Mouse (Mus musculus): ENCODE measurements around the gene Dbndd2. TPM values are rescaled to one million over a fixed set of nuclear protein-coding genes. Genes with fewer than 3 reads are reported as not detected.

Gene Dbndd2
- polyA plus RNA-seq, 1 experiment from 2014 or later: 15.3 TPM

DNA sequence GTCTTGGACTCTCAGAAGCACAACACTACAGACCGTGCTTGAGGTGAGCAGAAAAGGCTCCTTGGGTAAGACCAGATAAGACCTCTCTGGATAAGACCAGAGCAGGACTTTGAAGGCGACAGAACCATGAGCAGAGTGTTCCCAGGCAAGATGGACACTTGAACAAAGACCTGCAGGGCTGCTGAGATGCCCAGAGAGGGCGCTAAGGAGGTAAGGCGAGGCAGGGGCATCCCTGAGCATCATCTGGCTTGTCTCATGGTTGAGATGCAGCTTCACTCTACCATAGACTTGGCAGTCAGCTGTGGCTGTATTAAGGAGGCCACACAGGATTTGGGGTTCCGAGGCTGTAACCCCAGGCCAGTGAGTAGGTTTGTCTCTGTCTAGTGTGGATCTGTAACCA lies 13.4 kb downstream of the Dbndd2 start:
- no peak for DNase-seq (ENCODE audit: low spot score)

DNA sequence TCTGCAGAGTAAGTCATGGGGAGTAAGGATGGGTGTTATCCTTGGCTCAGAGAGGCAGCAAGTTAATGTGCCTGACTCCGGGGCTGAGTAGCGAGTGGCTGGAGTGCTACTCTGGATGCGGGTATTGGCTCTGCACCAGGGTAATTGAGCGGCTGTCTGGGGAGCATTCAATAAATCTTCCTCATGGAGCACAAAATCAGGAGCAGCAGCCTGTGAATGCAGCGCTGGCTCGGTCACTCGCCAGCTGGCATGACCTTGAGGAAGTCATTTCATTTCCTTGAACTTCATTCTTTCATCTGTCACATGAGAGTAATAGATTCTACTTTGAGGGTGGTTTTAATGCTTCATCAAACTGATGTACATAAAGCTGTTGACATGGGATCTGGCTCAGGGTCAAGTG lies 14.6 kb downstream of the Dbndd2 start:
- no peak for DNase-seq (ENCODE audit: low spot score)

DNA sequence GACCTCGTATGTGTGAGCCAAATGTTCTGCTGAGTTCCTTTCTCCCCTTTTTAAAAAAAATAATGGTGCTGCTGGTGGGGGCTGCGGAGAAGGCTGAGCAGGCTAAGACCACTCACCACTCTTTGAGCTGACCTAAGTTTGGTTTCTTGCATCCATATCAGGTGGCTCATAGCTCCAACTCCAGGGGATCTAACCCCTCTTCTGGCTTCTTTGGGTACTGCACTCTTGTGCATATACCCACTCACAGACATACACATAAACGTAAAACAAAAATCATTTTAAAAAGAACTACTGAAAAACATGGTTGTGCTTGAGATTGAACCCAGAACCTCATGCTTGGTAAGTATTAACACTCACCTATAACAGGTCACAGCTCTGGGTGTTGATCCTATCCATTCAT lies 19.0 kb downstream of the Dbndd2 start:
- no peak for DNase-seq (ENCODE audit: low spot score)

DNA sequence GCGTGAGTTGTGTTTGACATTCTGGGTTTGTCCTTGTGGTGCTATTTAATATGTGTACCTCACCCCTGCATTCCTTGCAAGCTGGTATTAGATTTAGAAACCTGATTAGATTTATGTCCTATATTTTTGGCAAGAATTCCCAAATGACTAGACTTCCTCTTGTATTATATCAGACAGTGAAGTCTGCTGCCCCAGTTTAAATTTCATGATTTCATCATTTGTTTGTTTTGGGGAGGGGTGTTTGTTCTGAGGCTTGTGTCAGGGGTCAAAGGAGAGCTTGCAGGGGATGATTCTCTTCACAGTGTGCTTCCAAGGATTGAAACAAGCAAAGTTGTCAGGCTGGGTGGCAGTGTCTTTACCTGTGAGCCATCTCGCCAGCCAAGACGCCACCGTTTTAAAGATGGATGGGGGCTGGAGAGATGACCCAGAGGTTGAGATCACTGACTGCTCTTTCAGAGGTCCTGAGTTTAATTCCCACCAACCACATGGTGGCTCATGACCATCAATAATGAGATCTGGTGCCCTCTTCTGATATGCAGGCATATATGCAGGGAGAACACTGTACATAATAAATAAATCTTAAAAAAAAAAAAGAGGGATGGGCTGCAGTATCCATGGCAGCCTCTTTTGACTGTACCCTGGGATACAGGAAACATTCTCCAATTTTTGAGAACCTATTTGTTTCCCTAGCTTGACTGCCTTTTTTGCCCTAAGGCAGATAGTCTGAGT lies 19.9 kb downstream of the Dbndd2 start:
- DNase-seq (ENCODE audit: low spot score): no peak

DNA sequence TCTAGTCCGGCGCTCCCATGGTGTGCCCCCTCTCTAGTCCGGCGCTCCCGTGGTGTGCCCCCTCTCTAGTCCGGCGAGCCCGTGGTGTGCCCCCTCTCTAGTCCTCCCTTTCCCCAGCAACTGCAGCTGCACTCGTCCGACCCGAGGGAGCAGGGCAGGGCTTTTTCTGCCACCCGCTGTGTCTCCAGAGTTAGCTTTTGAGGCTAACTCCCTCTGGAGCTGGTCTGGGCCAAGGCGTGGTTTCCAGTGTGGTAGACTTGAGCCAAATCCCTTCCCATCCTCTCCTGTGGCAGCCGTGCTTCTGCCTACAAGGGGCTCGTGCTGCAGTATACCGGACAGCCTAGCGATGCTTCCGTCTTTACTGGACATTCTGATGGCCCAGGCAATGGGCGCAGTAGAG lies 21.9 kb downstream of the Dbndd2 start:
- no peak for DNase-seq (ENCODE audit: low spot score)

DNA sequence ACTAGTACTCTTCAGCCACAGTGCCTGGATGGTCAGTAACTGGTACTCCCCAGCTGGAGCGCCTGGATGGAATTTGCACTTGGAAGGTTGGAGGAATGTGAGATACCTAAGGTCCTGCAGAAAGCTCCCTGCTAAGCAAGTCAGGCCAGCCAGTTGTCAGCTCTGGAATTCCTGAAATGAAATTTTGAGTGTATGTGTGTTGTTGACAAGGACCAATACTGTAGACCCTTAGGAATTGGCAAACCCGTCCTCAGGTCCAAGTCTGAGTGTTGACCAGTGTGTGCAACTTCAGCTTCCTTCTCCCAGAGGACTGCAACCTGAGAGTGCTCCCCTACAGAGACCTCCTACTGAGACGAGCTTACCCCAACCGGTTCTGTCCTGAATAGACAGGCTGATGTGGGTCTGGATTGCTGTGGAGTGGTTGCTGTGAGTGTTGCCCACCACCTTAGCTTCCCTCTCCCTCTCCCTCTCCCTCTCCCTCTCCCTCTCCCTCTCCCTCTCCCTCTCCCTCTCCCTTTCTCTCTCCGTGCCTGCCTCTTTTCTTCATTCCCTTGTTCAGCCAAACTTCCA lies 24.8 kb downstream of the Dbndd2 start:
- no peak for DNase-seq (ENCODE audit: low spot score)

DNA sequence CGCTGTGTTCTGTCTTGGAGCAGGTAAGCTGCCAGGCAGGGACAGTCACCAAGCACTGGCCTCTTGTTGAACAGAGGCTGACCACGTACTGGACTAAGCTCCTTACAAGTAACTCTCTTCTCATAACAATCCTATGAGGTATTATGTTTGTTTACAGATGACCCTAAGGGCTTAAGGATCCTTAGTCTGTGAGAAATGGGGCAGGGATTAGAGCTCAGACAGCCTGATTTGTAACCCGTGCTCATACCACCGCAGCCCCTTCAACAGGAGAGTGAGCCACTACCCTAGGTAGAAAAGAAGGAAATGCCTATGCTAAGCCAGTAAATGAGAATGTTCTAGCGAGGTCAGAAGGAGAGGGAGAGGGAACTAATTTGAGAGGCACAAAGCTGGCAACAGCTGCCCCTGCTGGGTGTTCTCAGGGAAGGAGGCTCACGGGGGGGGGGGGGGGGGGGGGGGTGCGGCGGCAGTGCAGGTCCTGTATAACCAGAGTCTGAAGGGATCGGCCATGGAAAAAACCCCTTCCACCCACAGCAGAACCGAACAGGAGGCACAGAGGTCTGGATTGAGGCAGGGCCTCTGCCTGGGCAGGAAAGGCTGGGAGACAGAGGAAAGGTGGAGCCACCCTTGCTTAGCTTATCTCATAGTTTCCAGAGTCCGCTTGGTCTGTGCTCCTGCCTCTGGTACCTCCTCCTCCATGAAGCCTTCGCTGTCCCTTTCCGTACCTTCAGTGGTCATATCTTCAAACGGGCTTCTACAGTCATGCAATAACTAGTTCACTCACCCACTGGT lies 26.4 kb downstream of the Dbndd2 start:
- DNase-seq (ENCODE audit: low spot score): no peak

DNA sequence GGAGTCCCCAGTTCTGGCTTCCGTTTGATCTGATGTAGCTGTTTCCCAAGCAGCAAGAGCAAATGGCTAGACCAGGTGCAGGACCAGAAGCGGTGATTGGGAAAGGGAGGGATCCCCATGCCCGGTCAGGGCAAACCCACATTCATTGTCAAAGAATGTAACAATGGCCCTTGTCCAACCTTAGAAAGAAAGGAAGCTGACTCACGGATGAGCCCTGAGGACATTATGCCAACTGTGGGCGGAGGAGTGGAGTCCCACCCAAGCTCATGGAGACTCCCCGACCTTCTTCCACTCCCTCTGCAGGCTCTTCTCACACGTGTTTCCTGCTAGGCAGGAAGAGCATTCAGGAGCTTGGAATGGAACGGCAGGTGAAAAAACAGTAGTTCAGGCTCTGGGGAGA lies 27.5 kb downstream of the Dbndd2 start:
- no peak for DNase-seq (ENCODE audit: low spot score)

DNA sequence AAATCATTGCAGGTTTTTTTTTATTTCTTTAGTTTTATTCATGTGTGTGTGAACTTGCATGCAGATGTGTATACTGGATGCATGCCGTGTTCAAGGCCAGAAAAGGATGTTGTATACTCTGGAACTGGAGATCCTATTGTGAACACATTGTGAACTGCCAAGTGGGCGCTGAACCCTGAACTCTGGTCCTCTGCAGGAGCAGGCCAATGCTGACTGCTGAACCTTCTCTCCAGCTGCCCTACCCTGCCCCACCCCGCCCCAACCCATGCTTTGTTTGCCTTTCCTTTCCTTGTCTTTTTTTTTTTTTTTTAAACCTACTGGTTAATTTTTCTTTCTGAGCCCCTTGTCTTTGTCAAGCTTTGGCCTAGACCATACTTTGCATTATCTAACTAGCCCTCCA lies 29.0 kb downstream of the Dbndd2 start:
- no peak for DNase-seq (ENCODE audit: low spot score)

DNA sequence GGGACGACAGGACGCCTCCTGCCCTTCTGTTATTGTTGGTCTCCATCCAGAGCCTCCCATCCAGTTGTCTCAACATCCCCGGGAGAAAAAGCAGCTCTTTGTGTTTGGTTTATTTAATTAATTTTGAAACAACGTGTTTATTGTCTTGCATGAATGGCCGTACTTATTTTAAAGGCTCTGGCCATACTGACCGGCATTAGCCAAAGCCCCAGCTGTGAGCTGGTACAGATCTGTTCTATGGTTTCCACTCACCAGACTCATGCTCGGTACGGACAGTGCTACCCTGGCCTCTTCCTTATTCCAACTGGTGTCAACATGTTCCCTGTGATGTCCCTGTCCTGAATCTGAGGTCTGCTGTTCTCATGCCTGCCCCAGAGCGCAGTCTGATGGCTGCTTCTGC lies 30.0 kb downstream of the Dbndd2 start:
- no peak for DNase-seq (ENCODE audit: low spot score)

DNA sequence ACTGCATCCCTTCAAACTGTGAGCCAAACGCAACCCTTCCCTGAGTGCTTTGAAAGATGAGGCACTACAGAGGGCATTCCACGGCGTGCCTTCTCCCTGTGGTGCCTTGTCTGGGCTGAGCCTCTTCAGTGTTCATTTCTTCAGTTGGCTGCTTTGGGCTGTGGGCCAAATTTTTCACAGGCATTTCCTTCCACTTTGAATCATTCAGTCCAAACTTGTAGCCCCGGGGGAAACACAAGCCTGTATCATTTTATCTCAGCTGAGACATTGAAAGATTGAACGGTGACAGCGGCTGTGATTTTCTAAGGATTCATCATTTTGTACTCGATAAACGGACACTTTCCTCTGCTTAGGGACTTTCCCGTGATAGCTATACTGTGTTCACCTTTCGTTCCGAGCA lies 30.7 kb downstream of the Dbndd2 start:
- no peak for DNase-seq (ENCODE audit: low spot score)

DNA sequence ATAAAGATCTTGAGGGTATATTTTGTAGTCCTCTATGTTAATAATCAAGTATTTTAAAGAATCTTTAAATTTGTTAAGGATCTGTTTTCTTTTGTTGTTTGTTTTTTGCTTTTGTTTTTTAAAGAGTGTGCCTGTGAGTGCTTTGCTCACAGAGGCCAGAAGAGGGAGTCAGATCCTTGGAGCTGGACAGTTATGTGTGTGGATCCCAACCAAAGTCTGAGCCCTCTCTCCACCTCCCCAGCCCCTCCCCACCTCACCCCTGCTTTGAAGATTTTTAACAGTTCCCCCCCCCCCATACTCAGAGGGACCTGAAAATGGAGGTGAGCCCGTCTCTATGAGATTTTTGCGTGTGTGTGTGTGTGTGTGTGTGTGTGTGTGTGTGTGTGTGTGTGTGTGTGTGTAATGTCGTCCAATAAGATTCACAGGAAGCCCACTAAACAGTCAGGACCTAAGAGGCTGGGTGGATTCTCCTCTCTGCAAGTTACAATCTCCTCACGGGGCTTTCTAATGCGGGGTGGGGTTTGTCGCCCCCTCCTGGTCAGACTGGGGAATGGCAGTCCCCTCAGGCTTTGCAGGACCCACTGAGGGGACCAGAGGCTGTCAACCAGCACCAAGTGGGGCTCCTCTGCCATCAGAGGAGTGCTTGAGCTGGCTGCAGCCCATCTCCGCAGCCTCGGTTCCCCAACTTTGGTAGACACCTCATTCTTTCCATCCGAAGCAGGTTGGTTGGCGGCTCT lies 31.7 kb downstream of the Dbndd2 start:
- DNase-seq (ENCODE audit: low spot score): peak; percentile 71

DNA sequence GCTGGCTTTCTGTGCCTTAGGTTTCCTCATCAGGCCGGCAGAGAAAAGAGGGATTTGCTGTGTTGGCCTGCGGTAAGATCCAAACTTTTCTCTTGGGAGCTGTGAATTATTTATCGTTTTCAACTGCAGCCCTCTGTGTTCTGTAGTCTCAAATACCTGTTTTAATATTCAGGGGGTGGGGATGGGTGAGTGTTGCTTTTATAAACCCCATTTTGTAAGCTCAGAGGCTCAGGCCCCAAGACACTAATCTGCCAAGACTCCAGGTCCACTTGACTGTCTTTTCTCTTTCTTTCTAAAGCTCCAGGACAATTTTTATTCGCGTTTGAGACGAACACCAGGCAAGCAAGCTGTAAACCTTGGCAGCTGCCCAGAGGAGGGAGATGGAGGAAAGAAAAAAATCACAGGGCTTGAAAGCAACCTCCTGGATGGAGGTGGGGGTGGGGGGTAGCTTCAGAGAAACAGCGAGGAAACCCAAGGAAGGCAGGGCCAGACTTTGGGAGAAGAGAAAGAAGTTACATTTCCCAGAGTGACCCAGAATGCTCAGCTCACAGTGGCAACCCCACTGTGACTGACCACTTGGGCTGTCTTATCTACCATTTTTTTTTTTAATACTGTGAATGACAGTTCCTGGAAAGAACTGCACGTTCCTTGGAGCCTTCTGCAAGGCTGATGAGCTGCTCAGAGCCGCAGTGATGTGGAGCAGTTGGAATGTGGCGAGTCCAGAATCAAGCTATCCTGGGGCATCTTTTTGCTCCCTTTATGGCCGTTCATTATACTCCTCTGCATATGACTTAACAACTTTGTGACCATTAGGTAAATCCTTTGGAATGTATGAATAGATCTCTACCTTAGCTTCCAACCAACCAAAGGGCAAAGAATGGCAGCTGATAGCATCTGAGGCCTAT lies 32.6 kb downstream of the Dbndd2 start:
- DNase-seq (ENCODE audit: low spot score): no peak

DNA sequence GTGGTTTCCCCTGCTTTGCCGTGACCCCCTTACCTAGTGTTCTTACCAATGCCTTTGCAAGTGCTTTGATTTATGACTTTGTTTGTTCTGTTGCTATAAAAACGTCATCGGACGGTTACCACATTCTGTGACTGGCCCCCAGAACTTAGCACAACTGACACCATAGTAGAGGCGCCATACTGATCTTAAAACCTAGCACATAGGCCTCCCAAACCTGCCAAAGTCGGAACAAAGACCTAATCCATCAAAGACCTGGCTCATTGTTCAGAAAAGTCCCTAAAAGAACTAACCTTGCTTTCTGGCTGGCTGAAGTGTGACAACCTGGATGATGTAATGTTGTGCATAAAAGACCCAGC lies 33.2 kb downstream of the Dbndd2 start:
- DNase-seq (ENCODE audit: low spot score): no peak

DNA sequence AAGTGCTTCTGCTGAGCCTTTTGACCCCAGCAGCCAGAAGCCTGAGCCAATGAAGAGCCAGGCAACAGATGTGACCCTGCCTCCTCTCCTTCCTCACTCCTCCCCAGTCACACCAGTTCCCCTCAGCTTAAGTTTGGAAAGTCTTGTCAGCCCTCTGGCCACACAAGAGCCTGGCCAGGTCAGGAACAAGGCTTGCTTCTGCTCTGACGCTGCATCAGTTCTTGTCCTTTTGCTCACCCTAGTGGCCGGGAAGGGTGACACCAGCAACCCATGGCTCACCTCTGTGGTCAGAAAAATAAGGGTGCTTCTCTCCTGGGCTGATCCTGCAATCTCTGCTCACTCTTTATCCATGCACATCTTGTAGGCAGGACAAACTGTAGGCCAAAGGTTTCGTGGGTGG lies 34.9 kb downstream of the Dbndd2 start:
- peak; percentile 22 for DNase-seq (ENCODE audit: low spot score)

DNA sequence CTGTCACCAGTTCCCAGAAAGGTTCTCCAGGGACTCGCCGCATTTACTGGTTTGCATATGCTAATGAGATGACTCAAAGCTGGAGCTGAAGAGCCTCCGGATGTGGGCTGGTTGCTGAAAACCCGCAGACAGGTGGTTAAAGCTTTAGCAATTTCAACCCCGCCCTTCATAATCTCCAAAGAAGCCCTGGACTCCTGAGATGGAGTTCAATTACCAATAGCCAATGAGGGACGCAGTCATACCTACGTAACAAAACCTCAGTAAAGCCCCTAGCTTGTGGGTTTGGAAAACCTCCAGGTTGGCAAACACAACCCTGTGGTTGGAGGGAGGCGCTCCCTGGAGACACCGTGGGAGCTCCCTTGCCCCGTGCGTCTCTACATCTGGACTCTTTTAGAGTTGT lies 35.9 kb downstream of the Dbndd2 start:
- DNase-seq (ENCODE audit: low spot score): peak; percentile 81

DNA sequence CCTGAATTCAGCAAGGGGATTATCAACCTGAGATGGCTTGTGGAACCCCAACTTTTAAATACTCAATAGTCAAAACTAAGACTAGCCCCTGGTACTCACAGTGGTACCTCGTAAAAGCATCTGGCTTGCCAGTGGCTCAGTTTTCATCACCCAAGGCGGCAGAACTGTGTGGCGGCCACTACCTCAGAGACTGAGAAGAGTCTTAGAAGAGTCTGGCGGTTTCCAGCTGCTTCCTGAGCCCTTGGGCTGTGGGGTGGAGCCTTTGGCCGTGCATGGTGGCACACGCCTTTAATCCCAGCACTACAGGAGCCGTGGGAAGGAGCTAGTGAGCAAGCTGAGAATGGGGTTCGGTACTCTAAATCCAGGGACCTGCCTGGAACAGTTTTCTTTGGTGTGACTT lies 36.4 kb downstream of the Dbndd2 start:
- peak; percentile 30 for DNase-seq (ENCODE audit: low spot score)

DNA sequence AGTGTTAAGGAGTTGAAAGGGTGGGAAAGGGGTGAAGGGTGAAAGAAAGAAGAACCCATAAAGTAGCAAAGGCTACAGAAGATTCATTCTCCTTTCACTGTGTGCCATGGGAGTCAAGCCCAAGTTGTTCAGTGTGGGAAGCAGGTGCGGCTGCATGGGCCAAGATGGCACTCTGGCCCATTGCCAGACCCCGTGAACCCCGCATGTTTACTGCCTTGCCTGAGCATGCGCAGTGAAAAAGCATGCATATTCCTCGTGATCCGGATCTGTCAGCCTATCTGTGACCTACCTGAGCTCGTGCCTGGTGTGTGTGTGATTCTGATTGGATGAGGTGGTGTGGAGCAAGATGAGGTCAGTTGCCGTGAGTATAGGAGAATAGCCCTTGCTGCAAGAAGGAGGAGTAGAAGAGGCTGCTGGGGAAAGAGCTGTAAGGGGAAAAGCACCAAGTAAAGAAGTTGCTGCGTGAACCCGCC lies 37.4 kb downstream of the Dbndd2 start:
- no peak for DNase-seq (ENCODE audit: low spot score)

DNA sequence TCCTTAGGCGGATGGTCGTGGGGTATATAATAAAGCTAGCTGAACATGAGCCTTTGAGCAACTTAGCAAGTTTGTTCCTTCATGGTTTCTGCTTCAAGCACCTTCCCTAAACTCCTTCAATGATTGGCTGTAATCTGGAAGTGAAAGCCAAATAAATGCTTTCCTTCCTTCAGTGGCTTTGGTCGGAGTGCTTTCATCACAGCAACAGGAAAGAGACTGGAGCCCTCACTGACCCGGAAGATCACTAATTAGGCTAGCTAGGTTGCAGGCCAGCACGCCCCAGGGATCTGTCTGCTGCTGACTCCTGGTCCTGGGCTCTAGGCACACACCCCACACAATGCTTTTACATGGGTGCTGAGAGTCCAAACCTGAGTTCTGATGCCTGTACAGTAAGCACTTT lies 42.7 kb downstream of the Dbndd2 start:
- no peak for DNase-seq (ENCODE audit: low spot score)

DNA sequence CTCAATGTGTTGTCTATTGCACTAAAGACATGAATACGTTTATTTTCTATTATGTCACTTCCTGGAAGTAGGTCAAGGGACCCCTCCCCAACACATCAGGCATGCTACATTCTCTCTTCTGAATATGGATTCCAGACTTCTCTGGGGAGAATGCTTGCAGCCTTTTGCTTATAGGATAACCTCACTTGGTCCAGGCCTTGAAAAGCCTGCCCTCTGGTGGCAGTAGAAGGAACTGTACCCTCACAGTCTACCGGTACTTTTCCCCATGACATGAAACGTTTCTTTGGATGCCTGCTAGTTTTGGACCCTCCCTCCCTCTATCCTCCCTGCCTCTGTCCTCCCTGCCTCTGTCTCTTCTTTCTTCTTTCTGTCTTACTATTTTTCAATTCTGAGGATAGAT lies 45.3 kb downstream of the Dbndd2 start:
- DNase-seq (ENCODE audit: low spot score): peak; percentile 70

DNA sequence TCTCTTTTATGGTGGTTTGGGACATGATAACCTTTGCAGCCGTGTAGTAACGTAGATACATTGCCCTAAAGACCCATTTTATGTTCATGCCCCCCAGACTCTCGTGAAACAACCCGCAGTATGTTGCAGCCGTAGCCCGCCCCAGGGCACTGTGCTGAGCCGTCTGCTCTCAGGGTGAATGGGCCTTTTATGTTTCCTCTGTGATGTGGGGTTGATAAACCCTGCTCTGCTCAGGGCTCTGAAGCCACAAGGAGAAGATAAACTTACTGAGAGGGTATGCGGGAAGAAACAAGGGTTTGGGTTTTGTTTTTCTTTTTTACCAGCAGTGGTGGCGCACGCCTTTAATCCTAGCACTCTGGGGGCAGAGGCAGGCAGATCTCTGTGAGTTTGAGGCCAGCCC lies 48.4 kb downstream of the Dbndd2 start:
- DNase-seq (ENCODE audit: low spot score): peak; percentile 44

Measured in thymus, postnatal 0 days (tissue).